Mouse (Mus musculus) gastrocnemius, adult 8-10 months (tissue): ENCODE measurements around the gene Ppp1r14c. TPM values are rescaled to one million over a fixed set of nuclear protein-coding genes. Genes with fewer than 3 reads are reported as not detected.
A peak's percentile ranks its signal among the peaks of the same experiment; 100 is the strongest.
"Not testable (repeated sequence)": the region's sequence is repeated elsewhere in the genome, so short reads cannot be mapped to it uniquely, and the experiment has no call there.

Source experiments
- DNase-seq, 2 experiments: peaks; one replicate each; pipeline ENCODE4 v3.0.0; 2022; ENCODE audit warnings: low spot score in 2 of 2
- microRNA-seq: library from miRNA; unstranded; fragments of <30 nt; microRNA quantifications from one replicate; pipeline ENCODE4 v1.2.0, GENCODE M21; 2022
- total RNA-seq, 4 experiments: library from RNA; stranded (reverse); gene quantifications; 2 replicates each; pipeline ENCODE4 v1.2.4; 2022

Ppp1r14c gene
- total RNA-seq, 4 experiments from 2014 or later, result 66.7 to 86.3 (median 77.8) TPM

DNA sequence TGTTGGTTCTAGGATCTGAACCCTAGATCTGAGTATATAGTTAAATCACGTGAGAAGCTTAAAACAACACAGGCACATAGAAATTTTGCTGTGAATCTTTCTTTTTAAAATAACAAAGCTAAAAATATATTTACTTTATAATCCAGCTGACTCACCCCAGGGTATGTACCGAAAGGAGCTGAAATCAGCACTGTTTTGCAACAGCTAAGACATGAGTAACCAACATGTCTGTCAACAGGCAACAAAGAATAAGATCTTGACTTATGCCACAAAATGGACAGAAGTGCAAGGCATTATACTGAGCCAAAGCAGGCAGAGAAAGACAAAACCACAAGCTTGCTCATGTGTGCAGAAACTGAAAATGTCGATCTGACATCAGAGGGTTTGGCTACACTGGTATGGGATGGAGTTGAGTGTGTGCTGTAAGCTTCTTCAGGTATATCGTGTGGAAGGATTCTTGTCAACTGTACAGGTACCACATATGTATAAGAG lies 100.3 kb downstream of the Ppp1r14c start:
- no peak for DNase-seq

DNA sequence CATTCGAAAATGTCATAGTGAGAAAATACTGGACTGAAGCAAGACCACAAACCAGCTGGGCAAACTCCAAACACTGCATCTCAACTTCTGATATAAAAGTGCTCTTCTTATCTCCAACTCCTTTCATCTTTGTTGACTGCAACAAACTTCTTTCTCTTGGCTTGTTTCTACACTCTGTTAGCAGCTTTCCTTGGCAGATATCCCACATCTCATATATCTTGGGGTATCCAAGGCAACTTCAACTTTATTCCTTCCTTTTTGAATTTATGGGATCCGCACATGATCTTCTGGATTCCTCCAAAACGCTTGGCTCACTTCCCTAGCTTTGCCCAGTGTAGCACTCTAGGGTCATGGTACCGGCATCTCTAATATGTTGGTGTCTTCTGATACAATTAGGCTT lies 102.7 kb downstream of the Ppp1r14c start:
- no peak for DNase-seq

DNA sequence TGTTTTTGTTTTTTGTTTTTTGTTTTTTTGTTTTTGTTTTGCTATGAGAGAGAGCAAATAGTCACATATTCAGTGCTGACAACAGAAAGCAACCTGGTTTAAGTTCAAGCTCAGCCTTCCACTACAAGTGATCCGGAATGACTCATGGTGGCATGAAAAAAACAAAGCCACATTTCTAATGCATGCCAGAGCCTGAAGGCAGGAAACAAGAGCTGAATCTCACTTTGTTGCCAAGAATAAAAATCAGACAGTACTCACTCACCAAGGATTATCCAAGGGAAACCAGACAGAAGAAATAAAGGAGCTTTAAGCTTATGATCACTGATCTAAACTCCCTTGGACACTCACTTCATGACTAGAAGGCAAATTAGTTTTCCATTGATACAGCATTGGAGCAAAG lies 110.8 kb downstream of the Ppp1r14c start:
- DNase-seq, result no peak

GRCm38 (mm10) chr10:3479772-3480171 lies 113.9 kb downstream of the Ppp1r14c start:
- no peak for DNase-seq

DNA sequence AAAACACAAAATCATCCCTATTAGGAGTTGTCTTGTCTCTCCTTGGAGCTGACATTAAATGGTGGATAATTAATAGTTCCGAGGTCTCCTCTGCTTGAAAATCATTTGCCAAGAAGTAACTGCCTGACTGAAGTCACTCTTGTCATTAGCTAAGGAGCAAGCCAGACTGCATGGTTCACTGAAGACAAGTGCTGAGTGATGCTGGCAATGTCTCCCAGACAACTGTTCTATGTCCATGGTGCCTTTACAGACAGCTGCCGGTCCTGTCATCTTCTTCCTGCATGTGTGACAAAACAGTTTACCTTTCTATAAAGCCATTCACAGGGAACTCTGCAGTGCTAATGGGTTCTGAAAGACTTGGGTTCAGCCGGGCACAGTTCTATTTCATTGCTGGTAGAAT lies 124.2 kb downstream of the Ppp1r14c start:
- no peak for DNase-seq

GRCm38 (mm10) chr10:3496791-3497190 lies 130.9 kb downstream of the Ppp1r14c start:
- no peak for DNase-seq

DNA sequence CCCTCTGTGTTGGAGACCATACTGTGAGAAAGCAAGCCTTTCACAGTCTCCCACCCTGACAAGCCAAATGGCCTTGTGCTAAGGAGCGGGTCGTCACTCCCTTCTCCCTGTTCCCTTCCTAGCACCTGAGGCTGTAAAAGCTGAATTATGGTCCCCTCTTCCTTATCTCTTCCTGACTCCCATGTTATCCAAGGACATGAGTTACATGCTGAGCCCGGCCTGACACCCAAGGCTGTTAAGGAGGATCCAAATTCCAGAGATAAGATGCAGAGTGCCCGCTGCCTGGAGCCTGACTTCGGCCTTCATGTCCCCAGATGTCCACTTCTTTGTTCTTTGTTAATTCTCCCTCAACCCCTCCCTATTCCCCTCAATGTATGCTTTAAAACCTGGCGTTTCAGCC lies 135.0 kb downstream of the Ppp1r14c start:
- DNase-seq, result not testable (repeated sequence)

DNA sequence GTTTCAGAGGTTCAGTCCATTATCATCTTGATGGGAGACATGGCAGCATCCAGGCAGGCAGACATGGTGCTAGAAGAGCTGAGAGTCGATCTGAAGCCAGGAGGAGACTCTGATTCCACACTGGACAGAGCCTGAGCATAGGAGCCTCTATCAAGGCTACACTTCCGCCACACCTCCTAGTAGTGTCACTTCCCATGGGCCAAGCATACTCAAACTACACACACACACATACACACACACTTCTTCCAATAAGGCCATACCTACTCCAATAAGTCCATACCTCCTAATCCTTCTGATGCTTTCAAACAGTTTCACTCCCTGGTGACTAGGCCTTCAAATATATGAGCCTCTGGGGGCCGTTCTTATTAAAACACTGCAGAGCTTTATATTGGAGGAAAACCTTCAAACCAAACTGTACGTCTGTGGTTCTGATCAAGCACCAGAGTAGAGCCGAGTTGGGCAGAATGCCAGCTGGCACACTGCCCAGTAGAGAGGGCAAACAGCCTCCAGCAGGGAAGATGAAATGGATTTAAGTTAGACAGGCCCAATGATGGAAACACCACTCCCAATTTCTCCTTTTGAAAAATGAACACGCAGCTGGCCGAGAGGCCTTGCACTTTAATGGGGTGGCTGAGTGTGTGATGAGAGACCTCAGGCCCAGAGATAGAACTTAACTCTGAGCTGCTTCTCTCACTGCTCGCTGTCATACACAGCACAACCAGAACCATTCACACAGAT lies 141.8 kb downstream of the Ppp1r14c start:
- peak in 1 of 2 experiments; percentile 6 for DNase-seq

DNA sequence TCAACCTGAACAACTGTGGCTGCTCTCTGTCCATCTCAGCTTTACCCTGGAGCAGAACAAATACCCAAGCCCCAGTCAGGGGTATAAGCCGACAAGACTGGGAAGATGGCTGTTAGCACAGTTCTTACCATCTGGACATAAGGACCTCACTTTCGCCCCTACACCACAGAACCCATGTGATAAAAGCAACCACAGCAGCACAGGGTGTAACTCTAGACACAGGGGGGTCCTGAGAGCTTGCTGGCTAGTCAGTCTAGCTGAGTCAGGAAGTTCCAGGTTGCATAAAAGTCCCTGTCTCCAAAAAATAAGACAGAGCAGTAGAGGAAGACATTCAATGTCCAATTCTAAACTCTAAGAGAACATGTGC lies 142.3 kb downstream of the Ppp1r14c start:
- no peak for DNase-seq

DNA sequence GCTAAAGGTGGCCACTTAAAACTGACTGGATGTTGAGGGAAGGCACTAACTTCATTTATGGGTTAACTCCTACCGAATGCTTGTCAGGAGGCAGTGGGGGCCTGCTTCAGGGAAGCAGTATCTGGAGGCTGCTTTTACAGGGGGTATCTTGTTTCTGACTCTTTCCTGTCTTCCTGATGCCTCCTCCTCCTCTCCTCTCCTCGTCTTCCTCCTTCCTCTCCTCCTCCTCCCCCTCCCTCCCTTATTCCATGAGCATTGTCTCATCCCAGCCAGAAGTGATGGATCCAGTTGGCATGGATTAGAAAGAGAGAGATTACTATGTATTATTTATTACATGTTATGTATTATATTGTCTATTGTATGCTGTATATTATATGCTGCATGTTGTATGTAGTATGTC lies 142.9 kb downstream of the Ppp1r14c start:
- DNase-seq, result no peak

DNA sequence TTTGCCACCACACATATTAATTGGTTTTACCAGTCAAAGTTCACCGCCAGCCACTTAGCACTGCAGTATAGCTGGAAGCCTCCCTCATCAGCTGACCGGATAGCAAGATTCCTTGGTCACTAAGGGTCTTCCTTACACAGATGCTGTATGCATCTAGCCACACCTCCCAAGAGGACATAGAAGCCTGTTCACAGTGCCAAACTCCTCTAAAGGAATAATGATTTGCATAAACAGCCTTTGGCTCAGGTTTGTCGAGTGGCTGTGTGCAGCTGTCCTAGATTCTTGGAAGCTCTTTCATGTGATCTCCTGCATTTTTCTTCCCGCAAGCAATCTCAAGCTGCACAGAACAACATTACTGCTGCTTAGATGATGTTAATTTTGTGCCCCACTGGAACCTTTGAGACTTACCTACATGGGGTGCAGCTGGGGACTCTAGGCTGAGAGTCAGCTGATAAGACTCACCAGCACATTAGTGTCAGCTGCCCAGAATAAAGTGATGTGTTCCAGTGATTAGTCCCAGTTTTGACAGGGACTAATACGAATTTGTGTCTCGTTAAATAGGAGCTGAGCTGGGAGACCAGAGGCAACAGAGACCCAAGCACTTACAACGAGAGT lies 143.9 kb downstream of the Ppp1r14c start:
- no peak for DNase-seq

DNA sequence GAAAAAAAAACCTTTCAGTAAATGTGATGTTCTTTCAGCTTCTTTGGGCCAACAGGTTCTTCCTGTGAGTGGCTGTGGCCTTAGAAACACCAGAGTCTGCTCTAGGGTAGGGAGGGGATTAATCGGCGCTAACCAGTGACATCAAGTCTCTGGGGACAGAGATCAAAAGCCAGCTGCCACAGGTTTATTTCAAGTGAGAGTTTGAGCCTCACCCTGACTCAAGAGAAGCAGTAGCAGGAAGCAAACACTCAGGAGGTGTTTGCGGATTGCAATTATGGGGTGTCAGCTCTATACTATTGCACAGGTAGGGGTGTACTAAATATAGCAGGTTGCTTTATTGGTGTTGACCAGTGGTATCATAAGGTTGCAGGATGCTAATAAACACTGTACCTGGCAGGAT lies 144.6 kb downstream of the Ppp1r14c start:
- no peak for DNase-seq

GRCm38 (mm10) chr10:3511401-3511800 lies 145.5 kb downstream of the Ppp1r14c start:
- no peak for DNase-seq

GRCm38 (mm10) chr10:3512620-3513305 lies 146.9 kb downstream of the Ppp1r14c start:
- DNase-seq, result no peak

DNA sequence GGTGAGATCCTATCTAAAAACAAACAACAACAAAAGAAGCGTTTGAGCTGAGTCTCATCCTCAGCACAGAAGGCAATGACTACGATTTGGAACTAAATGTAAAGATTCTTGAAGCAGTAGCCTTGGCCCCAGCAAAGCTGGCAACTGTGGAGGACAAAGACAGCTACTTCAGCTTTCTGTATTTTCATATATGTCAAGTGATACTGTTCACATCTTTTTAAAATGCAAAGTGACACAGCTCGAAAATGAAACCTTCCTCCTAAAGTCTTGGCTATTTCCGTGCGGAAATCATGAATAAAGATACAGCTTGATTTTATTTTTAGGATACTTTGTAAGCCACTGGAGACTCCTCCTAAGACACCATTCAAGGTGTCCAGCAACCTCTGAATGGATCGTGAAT lies 148.1 kb downstream of the Ppp1r14c start:
- DNase-seq, result no peak

Small RNA genes within 50 kb of the gene (microRNA-seq; reads per million reads assigned to microRNA genes)
- gene Gm24482, result not detected

Other genes with a start within 250 kb of the Ppp1r14c start
- not detected for gene H60c, start 98.3 kb upstream of the Ppp1r14c start, total RNA-seq
- gene Iyd, start 174.2 kb downstream of the Ppp1r14c start, total RNA-seq, result not detected